Mouse (Mus musculus) stomach, embryonic 16.5 days (tissue): ENCODE results near the gene Sugt1. TPM values are rescaled to one million over a fixed set of nuclear protein-coding genes. Genes with fewer than 3 reads are reported as not detected.

Experiments
- ATAC-seq: fragments of 200-750 bp; cut with Nextera tagmentation; 2 replicates; pipeline ENCODE4 v1.8.0; 2017; ENCODE audit warnings: moderate number of reproducible peaks, moderate TSS enrichment; ENCODE audit not compliant: insufficient read depth, low FRiP score
- H3K27ac ChIP-seq: fragments of 300-500 bp; sonication (generic); 2 replicates; pipeline ENCODE4 v1.5.1; 2014; ENCODE audit warnings: low read length
- H3K27me3 ChIP-seq: fragments of 300-500 bp; sonication (generic); 2 replicates; pipeline ENCODE4 v1.6.1; 2014; ENCODE audit warnings: low read length, control low read depth, mixed read lengths; ENCODE audit not compliant: control insufficient read depth, insufficient read depth
- H3K36me3 ChIP-seq: fragments of 300-500 bp; sonication (generic); 2 replicates; pipeline ENCODE4 v1.6.1; 2014; ENCODE audit warnings: low read length; ENCODE audit not compliant: control insufficient read depth, insufficient read depth
- H3K4me1 ChIP-seq: fragments of 300-500 bp; sonication (generic); 2 replicates; pipeline ENCODE4 v1.6.1; 2014; ENCODE audit warnings: low read length, control low read depth, mixed read lengths; ENCODE audit not compliant: control insufficient read depth, insufficient read depth
- H3K4me2 ChIP-seq: fragments of 300-500 bp; sonication (generic); 2 replicates; pipeline ENCODE4 v1.6.1; 2014; ENCODE audit warnings: low read depth, low read length, mixed read lengths
- H3K4me3 ChIP-seq: fragments of 300-500 bp; sonication (generic); replicated peaks from 2 replicates; pipeline ENCODE4 v1.5.1; 2014; ENCODE audit warnings: mild to moderate bottlenecking, low read length
- H3K9ac ChIP-seq: fragments of 300-500 bp; sonication (generic); 2 replicates; pipeline ENCODE4 v1.6.1; 2014; ENCODE audit warnings: low read length
- H3K9me3 ChIP-seq: fragments of 300-500 bp; sonication (generic); replicated peaks from 2 replicates; pipeline ENCODE4 v1.6.1; 2016; ENCODE audit warnings: low read length, control low read depth; ENCODE audit not compliant: control insufficient read depth
- WGBS: fragments of 180-500 bp; shearing (Covaris S2); extraction: QIAGEN DNeasy Blood & Tissue Kit; methylation state at CpG from one replicate; pipeline ENCODE4 v1.1.7; 2014; 5-methylcytosine and 5-hydroxymethylcytosine counted together
- polyA plus RNA-seq: library from polyadenylated mRNA; unstranded; fragments of >200 nt; fragmentation: Nextera tagmentation; extraction: Ambion mirVana; gene quantifications from 2 replicates; pipeline ENCODE4 v1.2.1, GENCODE M21; 2015

Sugt1 gene
- polyA plus RNA-seq, 1 experiment from 2014 or later: 102 TPM

GRCm38 (mm10) chr14:79573482-79574191 lies 13.9 kb upstream of the Sugt1 start:
- Histone ChIP-seq H3K27me3 (no peaks in the 10 kb centered on the region), H3K27ac (no peak overlapping the region), H3K4me3 (no peak overlapping the region), H3K9me3 (no peaks in the 10 kb centered on the region), H3K4me1 (no peaks in the 10 kb centered on the region), H3K9ac (no peak overlapping the region), H3K36me3 (peaks cover 21% of the 10 kb centered on the region; the same call in 1 of the 2 replicates), H3K4me2 (no peak overlapping the region)
- 91% methylated on average over 13 of the region's 13 CpGs for WGBS
- no peak for ATAC-seq

GRCm38 (mm10) chr14:79574361-79574760 lies 13.1 kb upstream of the Sugt1 start:
- Histone ChIP-seq H3K9me3 (no peaks in the 10 kb centered on the region), H3K27ac (no peak overlapping the region), H3K4me1 (no peaks in the 10 kb centered on the region), H3K9ac (no peak overlapping the region), H3K36me3 (peaks cover 19% of the 10 kb centered on the region; the same call in 1 of the 2 replicates), H3K27me3 (no peaks in the 10 kb centered on the region), H3K4me3 (no peak overlapping the region), H3K4me2 (no peak overlapping the region)
- no peak for ATAC-seq
- 96% methylated on average over 1 of the region's 1 CpGs for WGBS

GRCm38 (mm10) chr14:79583526-79584245 lies 3.8 kb upstream of the Sugt1 start:
- no peak overlapping the region for H3K27ac ChIP-seq
- H3K36me3 ChIP-seq: peaks cover 11% of the 10 kb centered on the region; the same call in 1 of the 2 replicates
- WGBS: 81% methylated on average over 5 of the region's 5 CpGs
- no peaks in the 10 kb centered on the region for H3K27me3 ChIP-seq
- H3K4me3 ChIP-seq: no peak overlapping the region
- no peak for ATAC-seq
- no peak overlapping the region for H3K4me2 ChIP-seq
- no peaks in the 10 kb centered on the region for H3K9me3 ChIP-seq
- H3K9ac ChIP-seq: no peak overlapping the region
- peaks cover 5% of the 10 kb centered on the region for H3K4me1 ChIP-seq

GRCm38 (mm10) chr14:79586499-79587138 lies 872 bp upstream of the Sugt1 start:
- H3K36me3 ChIP-seq: 0 out of 2 replicates have a peak, but pooled peaks cover 5% of the 10 kb centered on the region
- 30% methylated on average over 16 of the region's 16 CpGs for WGBS
- no peak for ATAC-seq
- peak overlapping the region; percentile 58 for H3K4me3 ChIP-seq
- H3K9me3 ChIP-seq: no peaks in the 10 kb centered on the region
- peak overlapping the region; percentile 76 for H3K4me2 ChIP-seq
- peak overlapping the region; percentile 97 for H3K27ac ChIP-seq
- H3K9ac ChIP-seq: peak overlapping the region; percentile 91
- no peaks in the 10 kb centered on the region for H3K27me3 ChIP-seq
- H3K4me1 ChIP-seq: peaks cover 11% of the 10 kb centered on the region

- H3K27ac ChIP-seq: peak overlapping the region; percentile 97
- peak overlapping the region; percentile 58 for H3K4me3 ChIP-seq
- H3K9me3 ChIP-seq: no peaks in the 10 kb centered on the region
- peak overlapping the region; percentile 83 for H3K9ac ChIP-seq
- 0 out of 2 replicates have a peak, but pooled peaks cover under 1% of the 10 kb centered on the region for H3K36me3 ChIP-seq
- under 1% methylated on average over 9 of the region's 9 CpGs for WGBS
- peak overlapping the region; percentile 87 for H3K4me2 ChIP-seq
- H3K27me3 ChIP-seq: no peaks in the 10 kb centered on the region
- H3K4me1 ChIP-seq: peaks cover 11% of the 10 kb centered on the region
- ATAC-seq: peak; percentile 19; the same call in 1 of the 2 replicates
Measured at GRCm38 (mm10) chr14:79587852-79588229, 350 bp downstream of the Sugt1 start.

- H3K36me3 ChIP-seq: no peaks in the 10 kb centered on the region
- no peak for ATAC-seq
- H3K27ac ChIP-seq: no peak overlapping the region
- peak overlapping the region; percentile 83 for H3K9ac ChIP-seq
- peak overlapping the region; percentile 87 for H3K4me2 ChIP-seq
- no peaks in the 10 kb centered on the region for H3K9me3 ChIP-seq
- H3K4me3 ChIP-seq: peak overlapping the region; percentile 58
- H3K4me1 ChIP-seq: peaks cover 11% of the 10 kb centered on the region
- no peaks in the 10 kb centered on the region for H3K27me3 ChIP-seq
- 82% methylated on average over 9 of the region's 9 CpGs for WGBS
Measured at GRCm38 (mm10) chr14:79588534-79588951, 1.1 kb downstream of the Sugt1 start.

GRCm38 (mm10) chr14:79589401-79589800 lies 1.9 kb downstream of the Sugt1 start:
- H3K36me3 ChIP-seq: no peaks in the 10 kb centered on the region
- H3K4me3 ChIP-seq: no peak overlapping the region
- no peaks in the 10 kb centered on the region for H3K27me3 ChIP-seq
- H3K9me3 ChIP-seq: no peaks in the 10 kb centered on the region
- no peak for ATAC-seq
- no peak overlapping the region for H3K4me2 ChIP-seq
- whole genome bisulfite sequencing: 87% methylated on average over 6 of the region's 6 CpGs
- H3K4me1 ChIP-seq: peaks cover 11% of the 10 kb centered on the region
- H3K27ac ChIP-seq: no peak overlapping the region
- no peak overlapping the region for H3K9ac ChIP-seq

GRCm38 (mm10) chr14:79590916-79591315 lies 3.4 kb downstream of the Sugt1 start:
- no peaks in the 10 kb centered on the region for H3K27me3 ChIP-seq
- H3K9me3 ChIP-seq: no peaks in the 10 kb centered on the region
- no peak overlapping the region for H3K9ac ChIP-seq
- H3K4me1 ChIP-seq: peaks cover 11% of the 10 kb centered on the region
- no peak overlapping the region for H3K4me2 ChIP-seq
- ATAC-seq: no peak
- no peak overlapping the region for H3K27ac ChIP-seq
- 0 out of 2 replicates have a peak, but pooled peaks cover 6% of the 10 kb centered on the region for H3K36me3 ChIP-seq
- no peak overlapping the region for H3K4me3 ChIP-seq
- 96% methylated on average over 8 of the region's 8 CpGs for WGBS

- H3K4me3 ChIP-seq: no peak overlapping the region
- no peaks in the 10 kb centered on the region for H3K27me3 ChIP-seq
- H3K27ac ChIP-seq: no peak overlapping the region
- 89% methylated on average over 2 of the region's 2 CpGs for WGBS
- H3K4me2 ChIP-seq: no peak overlapping the region
- peaks cover 11% of the 10 kb centered on the region for H3K4me1 ChIP-seq
- H3K36me3 ChIP-seq: 0 out of 2 replicates have a peak, but pooled peaks cover 6% of the 10 kb centered on the region
- no peak for ATAC-seq
- no peaks in the 10 kb centered on the region for H3K9me3 ChIP-seq
- no peak overlapping the region for H3K9ac ChIP-seq
Measured at GRCm38 (mm10) chr14:79591611-79592010, 4.1 kb downstream of the Sugt1 start.
